Mouse (Mus musculus) intestine, postnatal 0 days (tissue): Measurements from ENCODE around the gene Endou. TPM values are rescaled to one million over a fixed set of nuclear protein-coding genes. Genes with fewer than 3 reads are reported as not detected.
A peak's percentile ranks its signal among the peaks of the same experiment; 100 is the strongest.

Experiments
- ATAC-seq: fragments of 200-750 bp; cut with Nextera tagmentation; 2 replicates; pipeline ENCODE4 v1.8.0; 2017; ENCODE audit warnings: mild to moderate bottlenecking, moderate TSS enrichment, moderate library complexity
- H3K27ac ChIP-seq: fragments of 300-500 bp; sonication (generic); 2 replicates; pipeline ENCODE4 v1.5.1; 2014; ENCODE audit warnings: mild to moderate bottlenecking, low read depth, low read length, moderate library complexity
- H3K27me3 ChIP-seq: fragments of 300-500 bp; sonication (generic); replicated peaks from 2 replicates; pipeline ENCODE4 v1.6.1; 2014; ENCODE audit warnings: low read length, mixed read lengths; ENCODE audit not compliant: control insufficient read depth, insufficient read depth
- H3K36me3 ChIP-seq: fragments of 300-500 bp; sonication (generic); 2 replicates; pipeline ENCODE4 v1.6.1; 2014; ENCODE audit warnings: mild to moderate bottlenecking, moderate library complexity; ENCODE audit not compliant: control insufficient read depth, insufficient read depth
- H3K4me1 ChIP-seq: fragments of 300-500 bp; sonication (generic); replicated peaks from 2 replicates; pipeline ENCODE4 v1.6.1; 2014; ENCODE audit warnings: antibody characterized with exemption, low read length, mixed read lengths; ENCODE audit not compliant: control insufficient read depth, insufficient read depth
- H3K4me2 ChIP-seq: fragments of 300-500 bp; sonication (generic); replicated peaks from 2 replicates; pipeline ENCODE4 v1.6.1; 2014; ENCODE audit warnings: low read depth, mild to moderate bottlenecking, moderate library complexity
- H3K4me3 ChIP-seq: fragments of 300-500 bp; sonication (generic); 2 replicates; pipeline ENCODE4 v1.5.1; 2014; ENCODE audit warnings: low read depth, low read length
- H3K9ac ChIP-seq: fragments of 300-500 bp; sonication (generic); 2 replicates; pipeline ENCODE4 v1.6.1; 2014; ENCODE audit warnings: mild to moderate bottlenecking, low read depth, low read length
- H3K9me3 ChIP-seq: fragments of 300-500 bp; sonication (generic); 2 replicates; pipeline ENCODE4 v1.6.1; 2016; ENCODE audit warnings: mixed run types; ENCODE audit not compliant: control insufficient read depth
- CTCF ChIP-seq: sonication (generic); IDR thresholded peaks from 2 replicates; pipeline ENCODE4 v1.5.1; 2016; ENCODE audit warnings: low read depth, mild to moderate bottlenecking, control low read depth, antibody characterized with exemption, moderate library complexity
- WGBS: fragments of 180-500 bp; shearing (Covaris S2); extraction: QIAGEN DNeasy Blood & Tissue Kit; methylation state at CpG from one replicate; pipeline ENCODE4 v1.1.7; 2014; 5-methylcytosine and 5-hydroxymethylcytosine counted together
- polyA plus RNA-seq: library from polyadenylated mRNA; unstranded; fragments of >200 nt; fragmentation: Nextera tagmentation; extraction: Ambion mirVana; gene quantifications from 2 replicates; pipeline ENCODE4 v1.2.1, GENCODE M21; 2015

Endou gene
- polyA plus RNA-seq, 1 experiment from 2014 or later = 0.40 TPM

DNA sequence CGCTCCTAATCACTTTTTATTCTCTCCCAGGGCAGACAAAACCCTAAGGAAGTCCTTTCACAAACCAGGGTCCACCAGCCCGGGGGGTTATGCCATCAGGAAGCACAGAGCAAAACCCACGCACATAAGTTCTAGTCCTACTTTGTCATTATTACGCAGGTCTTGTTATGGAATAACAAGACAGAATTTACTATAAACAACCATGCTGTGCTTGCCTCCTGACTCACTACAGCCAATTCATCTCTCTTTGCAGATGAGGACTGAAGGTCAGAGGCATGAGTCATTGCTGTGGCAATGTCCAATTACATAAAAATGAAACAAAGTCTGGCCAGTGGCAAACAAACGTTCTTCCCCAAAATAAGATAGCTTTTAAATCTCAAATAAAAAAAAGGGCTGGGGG, 37.7 kb downstream of the Endou start:
- H3K27me3 ChIP-seq = no peaks in the 10 kb centered on the region
- no peak for ATAC-seq
- no peak overlapping the region for H3K27ac ChIP-seq
- H3K9ac ChIP-seq = no peak overlapping the region
- H3K36me3 ChIP-seq = peaks cover 40% of the 10 kb centered on the region
- H3K4me3 ChIP-seq = no peak overlapping the region
- H3K4me2 ChIP-seq = no peak overlapping the region
- no peak for TF ChIP-seq CTCF
- 83% methylated on average over 5 of the region's 5 CpGs for WGBS
- no peaks in the 10 kb centered on the region for H3K4me1 ChIP-seq
- H3K9me3 ChIP-seq = no peaks in the 10 kb centered on the region

DNA sequence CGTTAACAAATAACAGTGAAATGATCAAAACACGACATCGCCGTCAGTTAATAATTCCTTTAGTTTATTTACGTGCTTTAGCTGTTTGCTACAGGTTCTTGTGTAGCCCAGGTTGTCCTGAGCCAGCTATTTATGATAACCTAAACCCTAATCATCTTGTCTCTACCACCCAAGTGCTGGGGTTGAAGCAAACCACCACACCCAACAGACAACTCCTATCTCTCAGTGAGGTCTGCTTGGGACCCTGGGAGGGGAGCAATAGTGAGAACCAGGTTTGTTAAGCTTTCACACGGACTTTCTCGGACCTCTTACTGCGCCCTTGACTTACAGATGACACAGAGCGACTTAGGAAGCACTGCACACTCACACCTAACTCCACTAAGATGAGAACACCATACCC, 47.0 kb downstream of the Endou start:
- WGBS = 92% methylated on average over 9 of the region's 9 CpGs
- Histone ChIP-seq H3K36me3 (peaks cover 53% of the 10 kb centered on the region), H3K27me3 (no peaks in the 10 kb centered on the region), H3K4me2 (no peak overlapping the region), H3K4me1 (no peaks in the 10 kb centered on the region), H3K4me3 (no peak overlapping the region), H3K27ac (no peak overlapping the region), H3K9ac (no peak overlapping the region), H3K9me3 (no peaks in the 10 kb centered on the region)
- no peak for TF ChIP-seq CTCF
- ATAC-seq = no peak

DNA sequence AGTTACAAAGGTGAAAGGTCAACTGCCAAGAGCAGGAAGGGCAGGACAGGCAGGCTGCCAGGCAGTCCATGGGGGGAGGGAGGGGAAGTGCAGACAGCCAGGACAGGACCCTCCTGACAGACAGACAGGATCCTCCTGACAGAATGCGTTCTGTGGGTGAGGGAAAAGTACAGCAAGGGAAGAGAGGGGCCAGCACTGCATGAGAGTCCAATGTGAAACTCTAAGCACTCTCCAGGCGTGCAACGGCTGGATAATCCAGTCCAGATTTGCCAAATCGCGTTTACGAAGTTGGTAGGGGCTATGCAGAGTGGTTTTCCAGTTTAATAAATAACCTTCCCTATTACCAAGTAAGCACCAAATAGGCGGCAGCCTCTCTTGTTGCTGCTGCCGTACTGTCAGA, 49.1 kb downstream of the Endou start:
- 54% methylated on average over 8 of the region's 8 CpGs for WGBS
- no peaks in the 10 kb centered on the region for H3K9me3 ChIP-seq
- no peak overlapping the region for H3K27ac ChIP-seq
- peak overlapping the region; percentile 35; the same call in 1 of the 2 replicates for H3K4me2 ChIP-seq
- ATAC-seq = no peak
- H3K27me3 ChIP-seq = no peaks in the 10 kb centered on the region
- H3K4me1 ChIP-seq = no peaks in the 10 kb centered on the region
- H3K36me3 ChIP-seq = peaks cover 62% of the 10 kb centered on the region
- no peak overlapping the region for H3K4me3 ChIP-seq
- H3K9ac ChIP-seq = 0 out of 2 replicates have a peak overlapping the region, but pooled peaks have one; percentile 17
- TF ChIP-seq CTCF = no peak

GRCm38 (mm10) chr15:97679991-97680681, 51.0 kb downstream of the Endou start:
- ATAC-seq = no peak
- no peak overlapping the region; the same call in 1 of the 2 replicates for H3K27ac ChIP-seq
- TF ChIP-seq CTCF = no peak
- H3K27me3 ChIP-seq = no peaks in the 10 kb centered on the region
- H3K9ac ChIP-seq = no peak overlapping the region
- H3K9me3 ChIP-seq = no peaks in the 10 kb centered on the region
- no peak overlapping the region for H3K4me2 ChIP-seq
- peaks cover 61% of the 10 kb centered on the region for H3K36me3 ChIP-seq
- 75% methylated on average over 18 of the region's 18 CpGs for WGBS
- H3K4me3 ChIP-seq = no peak overlapping the region
- no peaks in the 10 kb centered on the region for H3K4me1 ChIP-seq

DNA sequence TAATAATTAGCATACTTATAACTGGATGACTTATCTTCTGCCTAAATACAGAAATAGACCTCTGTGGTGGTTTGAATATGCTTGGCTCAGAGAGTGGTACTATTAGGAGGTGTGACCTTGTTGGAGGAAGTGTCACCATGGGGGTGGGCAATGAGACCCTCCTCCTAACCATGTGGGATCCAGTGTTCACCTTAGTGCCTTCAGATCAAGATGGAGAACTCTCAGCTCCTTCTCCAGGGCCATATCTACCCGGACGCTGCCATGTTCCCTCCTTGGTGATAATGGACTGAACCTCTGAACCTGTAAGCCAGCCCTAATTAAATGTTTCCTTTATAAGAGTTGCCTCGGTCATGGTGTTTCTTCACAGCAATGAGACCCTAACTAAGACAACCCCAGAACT, 53.8 kb downstream of the Endou start:
- Histone ChIP-seq H3K27me3 (no peaks in the 10 kb centered on the region), H3K4me2 (no peak overlapping the region), H3K4me3 (no peak overlapping the region), H3K9ac (no peak overlapping the region), H3K36me3 (peaks cover 57% of the 10 kb centered on the region), H3K4me1 (no peaks in the 10 kb centered on the region), H3K9me3 (no peaks in the 10 kb centered on the region), H3K27ac (no peak overlapping the region)
- 90% methylated on average over 3 of the region's 3 CpGs for WGBS
- no peak for TF ChIP-seq CTCF
- ATAC-seq = no peak

- ATAC-seq = no peak
- H3K27ac ChIP-seq = no peak overlapping the region
- H3K4me3 ChIP-seq = no peak overlapping the region
- H3K9me3 ChIP-seq = no peaks in the 10 kb centered on the region
- no peak overlapping the region for H3K4me2 ChIP-seq
- no peak overlapping the region for H3K9ac ChIP-seq
- no peak for TF ChIP-seq CTCF
- WGBS = 92% methylated on average over 13 of the region's 13 CpGs
- H3K27me3 ChIP-seq = no peaks in the 10 kb centered on the region
- H3K4me1 ChIP-seq = no peaks in the 10 kb centered on the region
- H3K36me3 ChIP-seq = peaks cover 57% of the 10 kb centered on the region
Observed at GRCm38 (mm10) chr15:97675927-97676326, 55.2 kb downstream of the Endou start.
